Mouse (Mus musculus) CH12.LX (cell line): ENCODE results near the gene Nxf7. TPM values are rescaled to one million over a fixed set of nuclear protein-coding genes. Genes with fewer than 3 reads are reported as not detected.
"Not testable (repeated sequence)": the region's sequence is repeated elsewhere in the genome, so short reads cannot be mapped to it uniquely, and the experiment has no call there.

Experiments
- DNase-seq: peaks from one replicate; pipeline ENCODE4 v3.0.0-alpha.2; 2013; ENCODE audit errors: extremely low read depth
- H3K27ac ChIP-seq: 2 replicates; pipeline ENCODE4 v1.5.1; 2012; ENCODE audit warnings: low read depth, mild to moderate bottlenecking, control low read depth, moderate library complexity; ENCODE audit not compliant: insufficient read depth
- H3K27me3 ChIP-seq: replicated peaks from 2 replicates; pipeline ENCODE3; 2012; ENCODE audit warnings: inconsistent platforms
- H3K36me3 ChIP-seq, 2 experiments: replicated peaks in 1 of 2; 2 replicates each; pipeline versions ENCODE3 to v1.6.1; 2012; ENCODE audit warnings: inconsistent platforms in 1 of 2, low read length in 1 of 2, mild to moderate bottlenecking in 1 of 2, mixed read lengths in 1 of 2, moderate library complexity in 1 of 2; ENCODE audit not compliant: control insufficient read depth in 1 of 2, insufficient read depth in 1 of 2
- H3K4me1 ChIP-seq, 2 experiments: 2 replicates each; pipeline ENCODE4 v1.6.1; 2012; ENCODE audit warnings: inconsistent platforms in 1 of 2, moderate library complexity in 1 of 2; ENCODE audit not compliant: insufficient read depth in 2 of 2, control insufficient read depth in 1 of 2
- H3K4me2 ChIP-seq: 2 replicates; pipeline ENCODE4 v1.6.1; 2012; ENCODE audit warnings: low read depth, mild to moderate bottlenecking, control low read depth; ENCODE audit not compliant: poor library complexity, insufficient read depth, severe bottlenecking
- H3K4me3 ChIP-seq, 3 experiments: fragments of 150-350 bp in 1 of 3; sonication (generic) in 1 of 3; replicated peaks in 1 of 3; 2 replicates each; pipeline versions ENCODE3 to v1.5.1; 2011 to 2012; ENCODE audit warnings: low read depth in 2 of 3, low read length in 2 of 3, mild to moderate bottlenecking in 2 of 3, moderate library complexity in 2 of 3, control low read depth in 1 of 3, improper control_type of control experiment in 1 of 3, inconsistent platforms in 1 of 3, mixed read lengths in 1 of 3; ENCODE audit not compliant: poor library complexity in 1 of 3
- H3K79me2 ChIP-seq: replicated peaks from 2 replicates; pipeline ENCODE4 v1.6.1; 2012; ENCODE audit warnings: mild to moderate bottlenecking, moderate library complexity; ENCODE audit not compliant: control insufficient read depth, poor library complexity, insufficient read depth, severe bottlenecking; ENCODE audit errors: extremely low read depth
- H3K9ac ChIP-seq: 2 replicates; pipeline ENCODE4 v1.6.1; 2012; ENCODE audit warnings: low read depth, mild to moderate bottlenecking, control low read depth, moderate library complexity; ENCODE audit not compliant: insufficient read depth
- H3K9me3 ChIP-seq: replicated peaks from 2 replicates; pipeline ENCODE3; 2012; ENCODE audit warnings: low read length, inconsistent platforms, mixed read lengths
- CTCF ChIP-seq, 2 experiments: IDR thresholded peaks in 1 of 2; conservative IDR thresholded peaks in 1 of 2; 2 replicates each; pipeline ENCODE4 v1.5.1; 2011 to 2012; ENCODE audit warnings: low read depth in 2 of 2, low read length in 2 of 2, improper control_type of control experiment in 1 of 2, inconsistent platforms in 1 of 2, mild to moderate bottlenecking in 1 of 2, moderate library complexity in 1 of 2
- ELF1 ChIP-seq: IDR thresholded peaks from 2 replicates; pipeline ENCODE4 v1.6.1; 2014; ENCODE audit warnings: low read depth, mild to moderate bottlenecking, inconsistent platforms, low read length, improper control_type of control experiment
- ETS1 ChIP-seq: conservative IDR thresholded peaks from 2 replicates; pipeline ENCODE4 v1.6.1; 2012; ENCODE audit warnings: low read depth, mild to moderate bottlenecking, inconsistent platforms, low read length, improper control_type of control experiment, moderate library complexity
- PAX5 ChIP-seq: IDR thresholded peaks from 2 replicates; pipeline ENCODE4 v1.6.1; 2012; ENCODE audit warnings: low read length, inconsistent platforms, mixed read lengths
- RAD21 ChIP-seq: IDR thresholded peaks from 2 replicates; pipeline ENCODE4 v1.6.1; 2011; ENCODE audit warnings: low read depth, mild to moderate bottlenecking, low read length, improper control_type of control experiment, moderate library complexity
- SIN3A ChIP-seq: IDR thresholded peaks from 2 replicates; pipeline ENCODE4 v1.6.1; 2012; ENCODE audit warnings: low read length, improper control_type of control experiment, inconsistent platforms
- SMC3 ChIP-seq: IDR thresholded peaks from 2 replicates; pipeline ENCODE4 v1.6.1; 2011; ENCODE audit warnings: low read depth, low read length, improper control_type of control experiment
- dilution Hi-C: fragments of 300-500 bp; cut with MboI; formaldehyde crosslinking; loops from 2 replicates; pipeline ENCODE4 v1.14.3; 2020; ENCODE audit warnings: low sequenced_read_pairs; ENCODE audit not compliant: extremely low pct_unique_long_range_greater_than_20kb, extremely low pct_ligation_motif_present
- in situ Hi-C: fragments of 300-500 bp; cut with MboI; formaldehyde crosslinking; loops from 3 replicates; pipeline ENCODE4 v1.14.3; 2019; ENCODE audit warnings: low sequenced_read_pairs, low pct_ligation_motif_present, low pct_unique_long_range_greater_than_20kb, mixed read lengths
- polyA plus RNA-seq: library from polyadenylated mRNA; unstranded; fragments of >175 nt; gene quantifications from 2 replicates; pipeline ENCODE4 v1.2.1, GENCODE M21; 2012; ENCODE audit warnings: low read depth; ENCODE audit not compliant: insufficient read length
- total RNA-seq, 2 experiments: library from RNA; depleted of rRNA; stranded (reverse); fragments of 300-350 nt in 1 of 2; fragments of >200 nt in 1 of 2; gene quantifications; 2 replicates each; pipeline ENCODE4 v1.2.3; 2012 to 2014

Gene Nxf7
- total and polyA plus RNA-seq, 3 experiments = 96.7 to 133 (median 120) TPM

DNA sequence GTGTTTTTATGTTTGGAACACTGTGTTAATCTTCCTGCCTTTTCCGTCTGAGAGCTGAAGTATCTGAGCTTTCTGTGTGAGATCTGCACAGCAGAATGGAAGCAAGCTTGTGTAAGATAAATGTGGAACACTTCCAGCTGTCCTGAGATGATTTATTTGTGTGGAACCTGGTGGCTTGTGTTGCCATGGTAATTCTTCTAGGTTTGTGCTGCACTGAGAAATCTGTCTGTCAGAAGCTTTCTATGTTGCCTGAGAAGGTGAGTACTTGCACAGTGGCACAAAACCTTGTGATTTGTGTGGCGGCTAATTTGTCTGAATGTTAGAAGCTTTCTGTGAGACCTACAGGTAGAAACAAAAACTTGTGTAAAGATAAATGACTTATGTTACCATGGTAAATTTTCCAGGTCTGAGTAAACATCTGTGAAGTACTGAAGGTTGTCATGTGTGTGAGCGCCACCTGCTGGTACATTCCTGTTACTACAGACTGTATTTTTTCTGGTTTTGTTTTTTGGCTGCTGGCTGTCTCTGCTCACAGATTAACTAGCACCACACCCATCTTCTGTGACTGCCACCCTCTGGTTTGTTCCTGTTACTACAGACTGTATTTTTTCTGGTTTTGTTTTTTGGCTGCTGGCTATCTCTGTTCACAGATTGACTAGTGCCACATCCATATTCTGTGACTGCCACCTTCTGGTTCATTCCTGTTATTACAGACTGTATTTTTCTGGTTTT is 2.9 kb upstream of the Nxf7 start:
- H3K79me2 ChIP-seq, H3K4me3 ChIP-seq, H3K9ac ChIP-seq, H3K36me3 ChIP-seq, H3K27me3 ChIP-seq, H3K4me2 ChIP-seq, H3K9me3 ChIP-seq, in situ Hi-C loops, H3K4me1 ChIP-seq, dilution Hi-C loops, H3K27ac ChIP-seq: not testable (repeated sequence)
- TF ChIP-seq SMC3 = peak; percentile 46
- peak; percentile 32 for TF ChIP-seq RAD21
- TF ChIP-seq CTCF (conservative IDR thresholded peaks at IDR 0.05 in 1 of 2, IDR thresholded peaks at IDR 0.05 in 1 of 2; ENCODE audit: low read depth in 2 of 2, low read length in 2 of 2) = peak; percentile 47 to 68
- peak; percentile 57 for DNase-seq

DNA sequence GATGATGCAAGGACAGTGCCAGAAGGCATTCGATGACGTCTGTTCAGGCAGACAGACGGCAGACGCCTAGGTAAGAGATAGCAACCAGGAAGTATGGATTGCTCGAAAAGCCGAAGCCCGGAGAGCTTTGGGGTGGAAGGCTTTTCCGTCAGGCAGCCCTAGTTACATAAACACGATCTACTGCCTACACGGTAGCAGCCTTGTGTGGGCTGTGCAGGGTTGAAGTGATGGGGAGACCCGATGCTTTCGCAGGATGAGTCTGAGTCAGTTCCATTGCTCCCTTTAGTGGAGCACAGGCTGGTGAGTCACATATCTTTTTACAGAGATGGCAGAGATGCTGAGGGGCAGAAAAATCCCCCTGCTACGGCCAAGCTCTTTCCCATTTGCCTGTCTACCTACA is 481 bp downstream of the Nxf7 start:
- dilution Hi-C loops = no loop called here

DNA sequence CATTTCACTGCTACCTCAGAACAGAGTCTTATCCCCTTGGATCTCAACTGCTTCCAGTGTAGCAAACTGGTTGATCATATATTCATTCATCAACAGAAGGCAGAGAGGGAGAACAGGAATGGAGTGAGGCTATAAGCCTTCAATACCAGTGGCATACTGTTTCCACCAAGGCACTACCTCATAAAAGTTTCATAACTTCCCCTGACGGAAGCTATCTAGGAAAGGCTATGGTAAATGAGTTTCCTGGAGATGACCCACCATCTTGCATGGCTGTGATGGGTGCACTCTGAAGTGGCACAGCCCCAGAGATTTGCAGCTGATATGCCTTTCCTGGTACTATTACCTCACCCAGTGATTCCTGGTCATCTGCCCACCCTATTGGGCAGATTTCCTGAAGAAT is 22.2 kb downstream of the Nxf7 start:
- Histone ChIP-seq H3K27ac (no peak overlapping the region), H3K9me3 (no peaks in the 10 kb centered on the region), H3K79me2 (no peaks in the 10 kb centered on the region), H3K4me3 (no peak overlapping the region), H3K4me2 (no peak overlapping the region), H3K9ac (no peak overlapping the region), H3K27me3 (no peaks in the 10 kb centered on the region), H3K36me3 (peaks cover 4 to 36% of the 10 kb centered on the region in 2 experiments), H3K4me1 (0 out of 4 replicates have a peak, but pooled peaks cover 0 to 3% of the 10 kb centered on the region in 2 experiments)
- in situ Hi-C loops = no loop called here
- no peak for DNase-seq
- dilution Hi-C loops = no loop called here
- TF ChIP-seq PAX5 = no peak

More for the DNA sequence above, 481 bp downstream of the Nxf7 start:
- TF ChIP-seq ETS1 = no peak
- TF ChIP-seq ELF1 = 0 out of 2 replicates have a peak, but pooled peaks have one; percentile 46
- peak; percentile 69 for TF ChIP-seq SIN3A
- TF ChIP-seq, all 38 proteins: peak for 2
- Histone ChIP-seq H3K36me3 (peaks cover 4 to 15% of the 10 kb centered on the region in 2 experiments), H3K4me2 (peak overlapping the region; percentile 29; the same call in 1 of the 2 replicates), H3K27me3 (no peaks in the 10 kb centered on the region), H3K9ac (peak overlapping the region; percentile 95; the same call in 1 of the 2 replicates), H3K9me3 (no peaks in the 10 kb centered on the region), H3K79me2 (peaks cover 7% of the 10 kb centered on the region; the same call in 1 of the 2 replicates), H3K4me1 (peaks cover 5 to 13% of the 10 kb centered on the region in 2 experiments), H3K27ac (no peak overlapping the region), H3K4me3 (peak overlapping the region; percentile 59 to 72 (median 69))
- DNase-seq = peak; percentile 24
- in situ Hi-C loops = no loop called here

DNA sequence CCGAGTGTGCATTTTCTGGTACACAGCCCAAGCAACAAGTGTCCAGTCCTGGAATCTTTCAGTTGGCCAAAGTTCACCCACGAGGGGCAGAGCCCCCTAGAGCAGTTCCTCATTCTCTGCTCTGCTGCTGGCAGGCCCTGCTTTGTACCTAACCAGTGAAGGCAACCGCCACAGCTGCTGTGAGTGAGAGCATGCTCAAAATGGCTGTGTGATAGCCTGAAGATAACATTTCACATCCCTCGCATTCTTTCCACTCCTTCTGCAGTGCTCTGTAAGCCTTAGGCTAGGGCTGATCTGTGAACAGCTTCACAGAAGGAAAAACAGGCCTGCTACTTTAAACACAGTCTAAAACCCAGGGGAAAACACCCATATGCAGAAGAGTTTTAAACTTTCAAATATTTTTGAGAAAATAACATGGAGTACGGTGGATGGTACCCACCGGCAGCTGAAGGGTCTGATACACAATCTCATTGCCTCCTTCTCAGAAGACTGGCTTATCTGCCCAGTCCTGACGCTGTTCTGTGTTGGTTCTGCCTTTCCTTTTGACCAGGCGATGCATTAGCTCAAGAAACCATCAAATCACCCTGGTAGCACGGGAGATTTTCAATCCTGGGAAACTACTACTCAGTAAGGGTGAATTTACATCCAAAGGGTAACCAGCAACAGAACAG is 23.5 kb downstream of the Nxf7 start:
- H3K4me2 ChIP-seq, H3K9me3 ChIP-seq, dilution Hi-C loops, H3K27ac ChIP-seq, DNase-seq, in situ Hi-C loops, H3K4me1 ChIP-seq, H3K79me2 ChIP-seq, H3K27me3 ChIP-seq, H3K4me3 ChIP-seq, H3K9ac ChIP-seq: not testable (repeated sequence)
- peaks cover 4 to 33% of the 10 kb centered on the region in 2 experiments for H3K36me3 ChIP-seq

DNA sequence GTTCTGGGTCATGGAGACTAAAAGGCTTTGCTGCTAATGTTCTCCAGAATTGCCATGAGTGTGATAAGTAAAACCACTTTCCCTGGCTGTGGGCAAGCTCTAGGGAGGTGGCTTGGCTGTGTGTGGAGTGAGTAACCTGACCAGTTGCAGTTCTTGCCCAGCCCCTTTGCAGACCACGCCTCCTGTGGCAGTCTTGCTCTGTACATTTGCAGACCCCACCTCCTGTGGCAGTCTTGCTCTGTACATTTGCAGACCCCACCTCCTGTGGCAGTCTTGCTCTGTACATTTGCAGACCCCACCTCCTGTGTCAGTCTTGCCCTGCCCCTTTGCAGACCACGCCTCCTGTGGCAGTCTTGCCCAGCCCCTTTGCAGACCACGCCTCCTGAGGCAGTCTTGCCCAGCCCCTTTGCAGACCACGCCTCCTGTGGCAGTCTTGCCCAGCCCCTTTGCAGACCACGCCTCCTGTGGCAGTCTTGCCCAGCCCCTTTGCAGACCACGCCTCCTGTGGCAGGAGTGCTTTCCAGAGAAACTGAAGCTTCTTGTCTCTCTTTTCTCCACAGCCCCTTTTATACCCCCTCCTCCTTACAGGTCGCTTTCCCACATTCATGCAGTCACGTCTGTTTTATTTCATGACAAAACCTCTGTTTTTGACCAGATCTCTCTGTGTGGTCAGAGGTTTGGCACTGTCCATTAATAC is 24.2 kb downstream of the Nxf7 start:
- H3K4me1 ChIP-seq, DNase-seq, H3K27me3 ChIP-seq, dilution Hi-C loops, H3K4me3 ChIP-seq, H3K79me2 ChIP-seq, H3K9me3 ChIP-seq, H3K9ac ChIP-seq, H3K27ac ChIP-seq, in situ Hi-C loops, H3K4me2 ChIP-seq: not testable (repeated sequence)
- H3K36me3 ChIP-seq = peaks cover 0 to 29% of the 10 kb centered on the region in 2 experiments
